In genomic region chr3:58113941-58114340, GRCm38 (mm10) we compare ENCODE assay signal across 21 mouse cellular contexts.
DNase-seq lines count a peak whose midpoint lies in the region; ATAC-seq and TF ChIP-seq lines count a peak whose summit lies in the region.
"Had no signal": no experiment of that assay in that cellular context is flagged by ENCODE, and none has a peak within 500 bp of the region (broad histone marks: within the 10 kb centered on the region; RNA-seq: fewer than 3 reads in every experiment).

No protein-coding gene starts in this region.

- no peak for TF ChIP-seq CTCF in forebrain, postnatal 0 days (IDR thresholded peaks at IDR 0.05; ENCODE audit: low read depth)
- no peak for TF ChIP-seq CTCF in brain, embryonic 14.5 days (IDR thresholded peaks at IDR 0.05; ENCODE audit: borderline replicate concordance, extremely low read depth, insufficient read depth, insufficient read length)

- ATAC-seq in forebrain, postnatal 0 days: peak; percentile 71
- ATAC-seq in forebrain, embryonic 12.5 days (ENCODE audit: low FRiP score): no peak
- ATAC-seq: CD4-positive, CD25-positive, alpha-beta regulatory T cell, adult 4 months; liver, embryonic 12.5 days had no signal

- H3K4me2 ChIP-seq in forebrain, postnatal 0 days (ENCODE audit: low read depth): no peak overlapping the region
- no peak overlapping the region for H3K4me2 ChIP-seq in forebrain, embryonic 12.5 days
- H3K4me2 ChIP-seq: hindbrain, embryonic 12.5 days; limb, embryonic 13.5 days; liver, embryonic 12.5 days had no signal

- H3K4me1 ChIP-seq in forebrain, postnatal 0 days (ENCODE audit: insufficient read depth): no peaks in the 10 kb centered on the region
- H3K4me1 ChIP-seq in forebrain, embryonic 12.5 days: peaks cover 7% of the 10 kb centered on the region; the same call in 1 of the 2 replicates
- H3K4me1 ChIP-seq: limb, embryonic 13.5 days; liver, embryonic 12.5 days had no signal

- no peak for TF ChIP-seq POLR2A in brain, embryonic 14.5 days (IDR thresholded peaks at IDR 0.05; ENCODE audit: borderline replicate concordance, extremely low read depth, insufficient read depth, insufficient read length, poor library complexity, severe bottlenecking)

- intact Hi-C loops in left cerebral cortex, postnatal 14 days (cut with DNase I): no loop called here

- H3K4me3 ChIP-seq in forebrain, postnatal 0 days (ENCODE audit: low read depth, low read length): no peak overlapping the region
- no peak overlapping the region for H3K4me3 ChIP-seq in forebrain, embryonic 12.5 days (replicated peaks)
- H3K4me3 ChIP-seq: gastrocnemius, adult 2 months; hindbrain, embryonic 12.5 days; limb, embryonic 13.5 days; liver, embryonic 12.5 days; midbrain, embryonic 10.5 days had no signal

- H3K9ac ChIP-seq in forebrain, postnatal 0 days: no peak overlapping the region
- no peak overlapping the region for H3K9ac ChIP-seq in forebrain, embryonic 12.5 days
- H3K9ac ChIP-seq: hindbrain, embryonic 12.5 days; limb, embryonic 13.5 days; liver, embryonic 12.5 days had no signal

- H3K9me3 ChIP-seq in forebrain, postnatal 0 days (ENCODE audit: low read length): no peaks in the 10 kb centered on the region
- no peaks in the 10 kb centered on the region for H3K9me3 ChIP-seq in forebrain, embryonic 12.5 days
- H3K9me3 ChIP-seq: hindbrain, embryonic 12.5 days; limb, embryonic 13.5 days; liver, embryonic 12.5 days; midbrain, embryonic 10.5 days had no signal

- no peaks in the 10 kb centered on the region for H3K36me3 ChIP-seq in forebrain, postnatal 0 days (ENCODE audit: insufficient read depth)
- no peaks in the 10 kb centered on the region for H3K36me3 ChIP-seq in forebrain, embryonic 12.5 days (replicated peaks)
- H3K36me3 ChIP-seq: hindbrain, embryonic 12.5 days; limb, embryonic 13.5 days; liver, embryonic 12.5 days; midbrain, embryonic 10.5 days had no signal

- 75% methylated on average over 7 of the region's 7 CpGs for WGBS in forebrain, postnatal 0 days
- WGBS in forebrain, embryonic 12.5 days: 94% methylated on average over 7 of the region's 7 CpGs

- peak; percentile 43 for DNase-seq in forebrain, postnatal 0 days
- peak; percentile 29 to 61 for DNase-seq in left cerebral cortex, adult 18-20 months (ENCODE audit: low spot score in 2 of 2)
- no peak for DNase-seq in left cerebral cortex, postnatal 14 days (ENCODE audit: low spot score in 2 of 2)
- DNase-seq in brain, embryonic 14.5 days (ENCODE audit: low read depth): peak; percentile 56
- peak; percentile 57 to 73 for DNase-seq in layer of hippocampus, postnatal 36 days
- no peak for DNase-seq in adrenal gland, adult (ENCODE audit: inconsistent age in 2 of 2, low spot score in 1 of 2)
- DNase-seq: adrenal gland, postnatal 25 days; cerebellum, adult 11 months; gastrocnemius, adult 2 months; kidney, adult 18-20 months; lung, adult 18-20 months; lung, postnatal 10 days; thymus, adult 2 months; thymus, postnatal 4 days had no signal

- no peaks in the 10 kb centered on the region for H3K27me3 ChIP-seq in forebrain, postnatal 0 days (ENCODE audit: insufficient read depth, low read length)
- no peaks in the 10 kb centered on the region for H3K27me3 ChIP-seq in forebrain, embryonic 12.5 days
- H3K27me3 ChIP-seq: hindbrain, embryonic 12.5 days; limb, embryonic 13.5 days; liver, embryonic 12.5 days had no signal

- no peak overlapping the region for H3K27ac ChIP-seq in forebrain, postnatal 0 days (ENCODE audit: low read depth, low read length)
- H3K27ac ChIP-seq in forebrain, embryonic 12.5 days: no peak overlapping the region
- H3K27ac ChIP-seq: gastrocnemius, adult 2 months; hindbrain, embryonic 12.5 days; limb, embryonic 13.5 days; liver, embryonic 12.5 days; midbrain, embryonic 10.5 days; stomach, postnatal 0 days had no signal

Comparison
In these comparisons a context has a peak if more than half of its experiments do, and no peak if none do; other contexts are left out.
1. DNase-seq: peak in forebrain, postnatal 0 days (single experiment), left cerebral cortex, adult 18-20 months (2 of 2), brain, embryonic 14.5 days (single experiment) and layer of hippocampus, postnatal 36 days (2 of 2); none in left cerebral cortex, postnatal 14 days (0 of 2) and adrenal gland, adult (0 of 2).